Mouse (Mus musculus) left cerebral cortex, adult 9 months (tissue): Measurements from ENCODE around the gene Rabgap1l.
A peak's percentile ranks its signal among the peaks of the same experiment; 100 is the strongest.
"Not testable (repeated sequence)": the region's sequence is repeated elsewhere in the genome, so short reads cannot be mapped to it uniquely, and the experiment has no call there.

Experiments
- DNase-seq, 2 experiments: peaks; one replicate each; pipeline ENCODE4 v3.0.0; 2022; ENCODE audit warnings: low spot score in 2 of 2

The Rabgap1l gene

GRCm38 (mm10) chr1:160693094-160693447, 99.9 kb downstream of the Rabgap1l start:
- peak; percentile 78 to 93 for DNase-seq

DNA sequence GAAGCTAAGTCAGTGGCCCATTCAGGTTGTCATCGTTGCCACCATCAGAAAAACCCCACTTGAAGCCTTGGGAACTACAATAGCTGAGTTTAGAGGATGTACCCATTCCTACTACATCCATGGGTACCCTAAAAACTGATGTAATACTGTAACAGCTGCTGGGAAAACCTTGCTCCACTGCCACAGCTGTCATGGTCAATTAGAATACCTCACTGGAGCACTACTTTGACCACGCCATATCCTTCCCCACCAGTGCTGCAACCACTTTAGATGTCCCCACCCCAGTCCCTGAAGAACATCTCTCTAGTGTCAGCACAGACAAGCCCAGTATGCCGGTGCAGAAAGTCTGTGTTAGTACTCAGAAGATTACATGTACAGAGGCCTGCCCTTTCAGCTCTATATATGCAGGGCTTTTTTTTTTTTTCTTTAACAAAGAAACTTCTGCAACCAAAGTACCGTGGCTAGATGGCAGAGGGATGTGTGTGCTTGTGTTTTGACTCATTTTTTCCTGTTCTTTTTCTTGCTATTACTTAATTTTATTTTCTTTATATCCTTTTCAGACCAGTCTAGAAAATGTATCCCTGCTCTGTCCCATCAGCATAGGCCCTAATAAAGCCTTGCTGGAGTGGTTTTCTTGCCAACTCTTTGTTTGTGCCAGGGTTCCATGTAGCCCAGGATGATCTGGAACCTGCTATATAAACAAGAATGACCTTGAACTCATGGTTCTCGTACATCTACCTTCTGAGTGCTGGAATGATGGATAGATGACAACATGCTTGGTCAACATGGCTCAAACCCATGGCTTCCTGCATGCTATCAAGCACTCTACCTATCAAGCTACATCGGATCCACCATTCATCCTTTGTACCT, 100.6 kb downstream of the Rabgap1l start:
- no peak for DNase-seq

DNA sequence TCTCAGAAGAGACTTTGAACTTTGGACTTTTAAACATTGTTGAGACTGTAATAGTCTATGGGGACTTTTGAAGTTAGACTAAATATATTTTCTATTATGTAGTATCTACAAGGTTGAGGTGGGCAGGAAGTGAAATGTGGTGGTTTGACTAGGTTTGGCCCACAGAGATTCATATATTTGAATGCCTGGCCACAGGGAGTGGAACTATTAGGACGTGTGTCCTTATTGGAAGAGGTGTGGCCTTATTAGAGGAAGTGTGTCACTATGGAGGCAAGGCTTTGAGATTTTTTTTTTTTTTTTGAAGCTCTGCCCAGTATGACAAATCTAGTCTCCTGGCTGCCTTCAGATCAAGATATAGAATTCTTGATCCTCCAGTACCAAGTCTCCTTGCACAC, 101.8 kb downstream of the Rabgap1l start:
- no peak for DNase-seq

DNA sequence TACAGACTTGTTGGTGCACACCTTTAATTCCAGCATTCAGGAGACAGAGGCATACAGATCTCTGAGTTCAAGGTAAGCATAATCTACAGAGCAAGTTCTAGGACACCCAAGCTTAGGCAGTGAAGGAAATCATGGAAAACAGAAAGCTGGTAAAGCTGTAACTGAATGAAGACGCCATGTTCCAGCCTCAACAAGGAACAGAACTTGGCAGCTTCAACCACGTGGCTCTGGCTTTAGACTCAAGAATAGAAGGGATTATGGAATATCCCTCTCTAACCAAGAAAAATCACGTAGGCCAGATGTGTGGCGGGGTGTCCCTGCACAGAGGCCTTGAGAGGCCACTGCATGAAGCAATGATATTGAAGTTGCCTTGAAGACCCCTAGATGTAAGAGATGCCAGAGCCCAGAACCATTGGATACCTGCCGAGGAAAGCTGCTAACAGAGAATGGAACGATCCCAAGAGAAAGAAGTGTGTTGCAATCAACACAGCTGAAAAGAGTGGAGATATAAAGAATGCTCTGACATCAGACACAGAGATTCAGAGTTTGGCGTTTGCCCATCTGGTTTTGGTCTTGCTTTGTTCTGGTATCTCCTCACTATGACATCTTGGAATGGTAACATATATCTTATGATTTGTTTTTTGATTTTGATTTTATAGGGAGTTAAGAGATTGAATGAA, 102.4 kb downstream of the Rabgap1l start:
- no peak for DNase-seq

DNA sequence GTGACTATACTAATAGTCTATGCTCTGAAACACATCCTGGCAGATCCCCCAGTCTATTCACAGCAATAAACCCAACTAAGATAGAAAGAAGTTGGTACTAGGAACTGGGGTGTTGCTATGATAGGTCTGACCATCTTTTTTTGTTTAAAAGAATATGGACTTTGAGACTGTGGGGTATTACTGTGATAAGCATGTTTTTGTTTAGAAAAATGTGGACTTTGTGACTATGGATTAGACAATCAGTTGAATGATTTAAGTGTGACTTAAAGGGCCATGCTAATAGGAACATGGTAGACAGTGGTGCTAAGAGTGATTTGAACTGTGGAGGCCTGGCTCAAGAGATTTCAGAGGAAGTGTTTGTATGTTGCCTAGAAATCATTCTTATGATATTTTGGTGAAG, 103.5 kb downstream of the Rabgap1l start:
- no peak for DNase-seq

- DNase-seq, result no peak
These were observed 108.8 kb downstream of the Rabgap1l start for GRCm38 (mm10) chr1:160684251-160684650.

- no peak for DNase-seq
These were observed 111.5 kb downstream of the Rabgap1l start for GRCm38 (mm10) chr1:160681398-160682050.

- no peak for DNase-seq
These were observed 118.2 kb downstream of the Rabgap1l start for GRCm38 (mm10) chr1:160674763-160675162.

- DNase-seq, result no peak
These were observed 120.8 kb downstream of the Rabgap1l start for GRCm38 (mm10) chr1:160672088-160672814.

DNA sequence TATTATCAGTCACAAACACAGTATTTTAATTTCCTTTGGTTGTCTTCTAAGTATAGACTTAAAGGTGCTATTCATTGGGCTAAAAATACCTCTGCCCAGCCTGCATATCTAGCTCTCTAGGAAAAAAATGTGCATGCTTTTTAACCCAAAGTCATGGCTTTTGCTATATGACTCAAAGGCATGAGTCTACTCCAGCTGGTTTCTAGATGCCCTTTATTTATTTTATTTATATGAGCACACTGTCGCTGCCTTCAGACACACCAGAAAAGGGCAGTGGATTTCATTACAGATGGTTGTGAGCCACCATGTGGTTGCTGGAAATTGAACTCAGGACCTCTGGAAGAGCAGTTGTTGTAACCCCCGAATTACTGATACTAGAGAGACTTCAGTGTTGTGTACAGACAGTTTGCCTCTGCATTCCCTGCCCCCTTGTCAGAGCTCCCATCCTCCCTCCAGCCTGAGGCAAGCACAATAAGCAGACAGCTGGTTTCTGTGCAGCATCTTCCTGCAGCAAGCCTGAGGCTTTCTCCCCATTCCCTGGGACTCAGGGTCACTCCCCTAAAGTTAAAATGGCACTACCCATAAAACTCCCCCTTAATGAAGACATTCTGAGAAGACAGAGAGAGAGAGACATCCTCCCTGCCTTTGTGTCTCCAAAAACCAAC, 137.1 kb downstream of the Rabgap1l start:
- no peak for DNase-seq

DNA sequence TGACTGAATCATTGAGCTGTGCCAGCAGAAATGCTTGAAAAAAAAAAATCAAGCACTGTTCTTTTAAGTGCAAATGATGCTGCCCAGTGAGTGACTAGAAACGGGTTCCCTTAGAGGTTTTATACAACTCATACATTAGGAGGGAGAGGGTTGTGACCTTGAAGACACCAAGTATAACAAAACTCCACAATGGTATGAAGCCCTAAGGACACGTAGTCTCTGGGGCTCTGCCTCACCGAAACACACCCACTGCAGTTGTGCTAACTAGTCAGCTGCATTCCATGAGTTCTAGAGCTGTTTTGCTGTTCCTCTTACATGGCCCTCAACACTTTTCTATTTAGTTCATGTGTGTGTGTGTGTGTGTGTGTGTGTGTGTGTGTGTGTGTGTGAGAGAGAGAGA, 141.3 kb downstream of the Rabgap1l start:
- DNase-seq, result no peak

DNA sequence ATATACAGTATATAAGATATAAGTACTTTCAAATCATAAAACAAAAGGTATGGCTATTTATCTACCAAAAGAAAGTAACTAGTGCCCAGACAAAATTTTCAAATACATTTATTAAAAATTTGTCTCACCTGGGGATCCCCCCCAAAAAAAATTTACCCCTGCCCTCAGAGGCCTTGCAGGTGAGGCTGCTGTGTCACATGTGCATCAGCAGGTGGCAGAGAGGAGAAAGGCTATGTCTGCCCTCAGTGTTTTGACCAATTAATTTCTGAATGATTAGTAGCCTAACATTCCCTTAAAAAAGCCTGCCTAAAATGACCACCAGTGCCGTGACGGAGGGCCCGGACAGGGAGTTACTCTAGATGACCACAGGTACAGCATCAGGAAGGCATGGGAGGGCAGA, 147.6 kb downstream of the Rabgap1l start:
- no peak for DNase-seq

- no peak for DNase-seq
These were observed 164.6 kb downstream of the Rabgap1l start for GRCm38 (mm10) chr1:160628213-160628932.

DNA sequence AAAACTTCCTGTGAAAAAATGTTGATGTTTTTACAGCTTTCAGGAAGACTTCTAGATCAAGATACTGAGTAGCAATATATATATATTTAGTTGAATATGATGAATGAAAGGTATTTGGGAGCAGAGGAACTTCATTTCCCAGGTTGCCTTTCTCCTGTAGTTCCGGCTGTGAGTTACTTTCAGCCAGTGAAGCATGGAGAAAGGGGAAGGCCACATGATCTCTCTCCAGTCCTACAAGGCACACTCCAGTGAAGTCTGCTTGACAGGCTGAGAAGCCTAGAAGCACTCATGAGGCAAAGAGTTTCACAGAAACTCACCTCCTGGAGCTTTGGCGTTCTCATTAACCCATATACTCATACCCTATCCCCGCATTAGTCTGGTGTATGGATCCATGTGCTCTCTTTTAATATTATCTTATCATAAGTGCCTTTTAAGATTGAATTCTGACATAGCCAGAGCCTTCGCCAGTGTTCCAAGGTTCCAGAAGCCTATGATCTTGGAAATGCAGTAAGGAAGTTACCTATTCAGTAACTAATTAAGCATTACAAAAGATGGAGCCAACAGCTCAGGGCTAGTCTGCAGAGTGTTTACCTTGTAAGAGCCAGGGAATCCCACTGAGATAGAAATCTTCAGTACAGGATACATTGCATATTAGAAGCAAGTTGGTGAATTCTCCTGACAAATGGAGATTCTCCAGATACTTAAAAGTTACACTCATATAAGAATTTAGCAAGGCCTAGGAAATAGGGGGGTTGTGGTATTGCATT, 168.5 kb downstream of the Rabgap1l start:
- DNase-seq, result not testable (repeated sequence)

DNA sequence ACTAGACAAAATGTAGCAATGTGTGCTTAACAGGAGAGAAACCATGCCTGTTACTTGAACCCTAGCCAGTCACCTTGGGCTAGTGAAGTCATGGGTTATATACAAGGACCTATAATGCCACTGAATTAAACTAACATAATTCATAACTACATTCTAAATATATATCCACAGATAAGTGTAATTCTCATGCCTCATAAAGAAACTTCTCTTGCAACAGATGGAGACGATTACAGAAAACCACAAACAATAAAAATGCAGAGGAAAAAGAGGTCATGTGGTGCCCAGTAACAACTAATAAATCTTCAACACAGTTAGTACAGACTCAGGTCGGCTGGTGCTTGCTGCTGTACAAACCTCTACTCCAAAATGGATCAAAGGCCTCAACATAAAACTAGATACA, 174.8 kb downstream of the Rabgap1l start:
- no peak for DNase-seq

- DNase-seq, result no peak
These were observed 186.6 kb downstream of the Rabgap1l start for GRCm38 (mm10) chr1:160606425-160606824.

- not testable (repeated sequence) for DNase-seq
These were observed 189.7 kb downstream of the Rabgap1l start for GRCm38 (mm10) chr1:160603312-160603711.

GRCm38 (mm10) chr1:160597369-160597768, 195.6 kb downstream of the Rabgap1l start:
- DNase-seq, result no peak

DNA sequence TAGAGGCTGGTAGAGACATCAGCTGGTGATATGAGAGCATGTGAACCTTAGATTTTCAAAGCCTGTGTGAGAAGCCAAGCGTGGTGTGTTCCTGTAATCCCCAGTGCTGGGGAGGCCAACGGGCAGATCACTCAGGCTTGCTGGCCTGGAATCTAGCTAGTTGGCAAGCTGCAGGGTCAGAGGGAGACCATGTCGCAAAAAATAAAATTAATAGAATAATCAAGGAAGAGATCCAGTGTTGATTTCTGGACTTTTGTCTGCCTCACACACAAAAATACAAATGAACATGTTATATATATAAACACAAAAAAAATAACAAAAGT, 196.1 kb downstream of the Rabgap1l start:
- DNase-seq, result no peak

DNA sequence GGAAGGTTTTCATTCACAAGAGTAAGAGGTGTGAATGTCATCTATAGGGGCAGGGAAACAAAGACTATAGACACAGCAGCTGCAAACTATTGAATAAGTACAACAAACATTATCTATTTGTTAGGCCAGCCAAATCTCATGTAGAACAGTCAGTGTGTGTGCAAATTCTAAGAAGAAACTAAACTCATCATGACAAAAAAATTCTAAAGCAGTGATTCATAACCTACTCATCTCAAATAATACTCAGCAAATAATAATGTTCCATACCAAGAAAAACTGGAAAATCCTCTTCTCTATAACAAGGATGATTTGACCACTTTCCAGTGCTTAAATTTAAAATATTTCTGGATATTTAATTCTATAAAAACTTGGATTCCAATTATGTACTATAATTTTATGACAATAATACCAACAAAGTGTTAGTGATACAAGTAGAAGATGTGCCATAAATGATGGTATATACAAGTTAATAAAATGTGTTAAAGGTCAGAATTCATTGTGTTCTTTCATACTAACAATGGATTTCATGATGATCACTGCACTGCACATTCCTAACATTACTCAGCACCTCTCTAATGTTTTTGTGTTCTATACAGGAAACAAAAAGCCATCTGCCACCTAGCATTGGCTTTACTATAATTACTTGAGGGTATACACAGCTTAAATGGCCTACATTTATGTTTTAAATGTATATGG, 196.6 kb downstream of the Rabgap1l start:
- no peak for DNase-seq
